Mouse (Mus musculus) MEL (cell line): ENCODE measurements around the gene Tubg2. TPM values are rescaled to one million over a fixed set of nuclear protein-coding genes. Genes with fewer than 3 reads are reported as not detected.

ENCODE experiments used
- DNase-seq: peaks from one replicate; pipeline ENCODE4 v3.0.0; 2011; ENCODE audit warnings: low read depth, low spot score
- H3K27ac ChIP-seq: 2 replicates; pipeline ENCODE4 v1.5.1; 2012; ENCODE audit warnings: low read depth, mild to moderate bottlenecking, control low read depth, low read length, moderate library complexity; ENCODE audit not compliant: control insufficient read depth
- H3K27me3 ChIP-seq, 2 experiments: fragments of 150-350 bp in 1 of 2; sonication (generic) in 1 of 2; 2 replicates each; pipeline ENCODE4 v1.6.1; 2012; ENCODE audit warnings: low read length in 2 of 2, mild to moderate bottlenecking in 2 of 2, improper control_type of control experiment in 1 of 2, moderate library complexity in 1 of 2; ENCODE audit not compliant: insufficient read depth in 2 of 2, control insufficient read depth in 1 of 2
- H3K36me3 ChIP-seq, 2 experiments: 2 replicates each; pipeline ENCODE4 v1.6.1; 2012 to 2014; ENCODE audit warnings: low read length in 2 of 2, improper control_type of control experiment in 1 of 2, inconsistent platforms in 1 of 2, mild to moderate bottlenecking in 1 of 2; ENCODE audit not compliant: insufficient read depth in 2 of 2, control insufficient read depth in 1 of 2
- H3K4me1 ChIP-seq, 2 experiments: fragments of 150-350 bp in 1 of 2; sonication (generic) in 1 of 2; 2 replicates each; pipeline ENCODE4 v1.6.1; 2012; ENCODE audit warnings: low read length in 2 of 2, improper control_type of control experiment in 1 of 2, mild to moderate bottlenecking in 1 of 2; ENCODE audit not compliant: insufficient read depth in 2 of 2, control insufficient read depth in 1 of 2
- H3K4me3 ChIP-seq, 2 experiments: fragments of 150-350 bp in 1 of 2; sonication (generic) in 1 of 2; 2 replicates each; pipeline ENCODE4 v1.5.1; 2012; ENCODE audit warnings: low read depth in 2 of 2, low read length in 2 of 2, mild to moderate bottlenecking in 2 of 2, moderate library complexity in 2 of 2, control low read depth in 1 of 2, improper control_type of control experiment in 1 of 2; ENCODE audit not compliant: control insufficient read depth in 1 of 2, insufficient read depth in 1 of 2
- H3K79me2 ChIP-seq: 2 replicates; pipeline ENCODE4 v1.6.1; 2012; ENCODE audit warnings: mild to moderate bottlenecking, low read length, moderate library complexity; ENCODE audit not compliant: control insufficient read depth, poor library complexity, insufficient read depth
- H3K9ac ChIP-seq: 2 replicates; pipeline ENCODE4 v1.6.1; 2012; ENCODE audit warnings: low read depth, mild to moderate bottlenecking, control low read depth, low read length, moderate library complexity; ENCODE audit not compliant: control insufficient read depth, poor library complexity, severe bottlenecking
- H3K9me3 ChIP-seq: fragments of 150-350 bp; sonication (generic); replicated peaks from 2 replicates; pipeline ENCODE4 v1.6.1; 2012; ENCODE audit warnings: mild to moderate bottlenecking, low read length, improper control_type of control experiment, moderate library complexity; ENCODE audit not compliant: insufficient read depth
- CTCF ChIP-seq, 3 experiments: IDR thresholded peaks in 2 of 3; conservative IDR thresholded peaks in 1 of 3; 2 replicates each; pipeline ENCODE4 v1.5.1; 2011 to 2012; ENCODE audit warnings: low read length in 3 of 3, low read depth in 2 of 3, mild to moderate bottlenecking in 2 of 3, improper control_type of control experiment in 1 of 3, inconsistent platforms in 1 of 3, mixed read lengths in 1 of 3, moderate library complexity in 1 of 3; ENCODE audit not compliant: control insufficient read depth in 1 of 3, insufficient read depth in 1 of 3, poor library complexity in 1 of 3, severe bottlenecking in 1 of 3
- ELF1 ChIP-seq: IDR thresholded peaks from 2 replicates; pipeline ENCODE4 v1.6.1; 2014; ENCODE audit warnings: low read depth, mild to moderate bottlenecking, inconsistent platforms, low read length, improper control_type of control experiment, moderate library complexity
- EP300 ChIP-seq, 2 experiments: IDR thresholded peaks; 2 replicates each; pipeline ENCODE4 v1.6.1; 2011; ENCODE audit warnings: improper control_type of control experiment in 2 of 2, low read length in 2 of 2, low read depth in 1 of 2, mild to moderate bottlenecking in 1 of 2
- GATA1 ChIP-seq: IDR thresholded peaks from 2 replicates; pipeline ENCODE4 v1.6.1; 2011; ENCODE audit warnings: low read depth, low read length, improper control_type of control experiment
- HCFC1 ChIP-seq: IDR thresholded peaks from 2 replicates; pipeline ENCODE4 v1.6.1; 2012; ENCODE audit warnings: low read depth, mild to moderate bottlenecking, inconsistent platforms, low read length, improper control_type of control experiment, moderate library complexity
- KAT2A ChIP-seq: conservative IDR thresholded peaks from 2 replicates; pipeline ENCODE4 v1.6.1; 2012; ENCODE audit warnings: low read depth, low read length, improper control_type of control experiment, inconsistent platforms
- MAZ ChIP-seq: IDR thresholded peaks from 2 replicates; pipeline ENCODE4 v1.6.1; 2012; ENCODE audit warnings: low read depth, mild to moderate bottlenecking, inconsistent platforms, low read length, improper control_type of control experiment
- MEF2A ChIP-seq: IDR thresholded peaks from 2 replicates; pipeline ENCODE4 v1.6.1; 2014; ENCODE audit warnings: low read depth, mild to moderate bottlenecking, inconsistent platforms, low read length, improper control_type of control experiment; ENCODE audit not compliant: poor library complexity, insufficient replicate concordance, severe bottlenecking; ENCODE audit errors: extremely low read depth
- MXI1 ChIP-seq: IDR thresholded peaks from 2 replicates; pipeline ENCODE4 v1.6.1; 2011; ENCODE audit warnings: mild to moderate bottlenecking, low read depth, low read length, improper control_type of control experiment
- MYB ChIP-seq: IDR thresholded peaks from 2 replicates; pipeline ENCODE4 v1.6.1; 2011; ENCODE audit warnings: mild to moderate bottlenecking, low read depth, low read length, improper control_type of control experiment
- MYC ChIP-seq: IDR thresholded peaks from 2 replicates; pipeline ENCODE4 v1.6.1; 2011; ENCODE audit warnings: low read depth, mild to moderate bottlenecking, low read length, improper control_type of control experiment, moderate library complexity
- NELFE ChIP-seq: IDR thresholded peaks from 2 replicates; pipeline ENCODE4 v1.6.1; 2011; ENCODE audit warnings: low read depth, low read length, improper control_type of control experiment
- NRF1 ChIP-seq: IDR thresholded peaks from 2 replicates; pipeline ENCODE4 v1.6.1; 2014; ENCODE audit warnings: low read depth, mild to moderate bottlenecking, inconsistent platforms, low read length, improper control_type of control experiment, moderate library complexity; ENCODE audit not compliant: poor library complexity, insufficient read depth, severe bottlenecking
- POLR2A ChIP-seq, 2 experiments: IDR thresholded peaks; 2 replicates each; pipeline ENCODE4 v1.6.1; 2011 to 2012; ENCODE audit warnings: low read length in 2 of 2, mild to moderate bottlenecking in 2 of 2, control low read depth in 1 of 2, improper control_type of control experiment in 1 of 2, low read depth in 1 of 2, moderate library complexity in 1 of 2; ENCODE audit not compliant: control insufficient read depth in 1 of 2, insufficient read depth in 1 of 2, poor library complexity in 1 of 2
- POLR2AphosphoS2 ChIP-seq: IDR thresholded peaks from 2 replicates; pipeline ENCODE4 v1.6.1; 2011; ENCODE audit warnings: low read length, improper control_type of control experiment
- POLR2AphosphoS5 ChIP-seq: IDR thresholded peaks from 2 replicates; pipeline ENCODE4 v1.6.1; 2012; ENCODE audit warnings: low read depth, borderline replicate concordance, mild to moderate bottlenecking, inconsistent platforms, low read length, moderate library complexity, mixed read lengths
- RAD21 ChIP-seq: IDR thresholded peaks from 2 replicates; pipeline ENCODE4 v1.6.1; 2011; ENCODE audit warnings: mild to moderate bottlenecking, low read depth, low read length, improper control_type of control experiment
- RCOR1 ChIP-seq: IDR thresholded peaks from 2 replicates; pipeline ENCODE4 v1.6.1; 2012; ENCODE audit warnings: low read depth, mild to moderate bottlenecking, inconsistent platforms, low read length, improper control_type of control experiment
- SIN3A ChIP-seq: IDR thresholded peaks from 2 replicates; pipeline ENCODE4 v1.6.1; 2012; ENCODE audit warnings: low read length, improper control_type of control experiment, inconsistent platforms
- TCF12 ChIP-seq: IDR thresholded peaks from 2 replicates; pipeline ENCODE4 v1.6.1; 2014; ENCODE audit warnings: low read depth, mild to moderate bottlenecking, inconsistent platforms, low read length, improper control_type of control experiment, moderate library complexity
- UBTF ChIP-seq: IDR thresholded peaks from 2 replicates; pipeline ENCODE4 v1.6.1; 2012; ENCODE audit warnings: low read depth, mild to moderate bottlenecking, inconsistent platforms, low read length, improper control_type of control experiment, moderate library complexity, borderline replicate concordance; ENCODE audit not compliant: insufficient read depth
- USF1 ChIP-seq: IDR thresholded peaks from 2 replicates; pipeline ENCODE4 v1.6.1; 2014; ENCODE audit warnings: low read depth, mild to moderate bottlenecking, inconsistent platforms, low read length, improper control_type of control experiment, moderate library complexity
- USF2 ChIP-seq, 2 experiments: IDR thresholded peaks; 2 replicates each; pipeline ENCODE4 v1.6.1; 2011 to 2012; ENCODE audit warnings: improper control_type of control experiment in 2 of 2, low read length in 2 of 2, borderline replicate concordance in 1 of 2, inconsistent platforms in 1 of 2, low read depth in 1 of 2, mild to moderate bottlenecking in 1 of 2; ENCODE audit not compliant: insufficient read depth in 1 of 2
- ZC3H11A ChIP-seq: IDR thresholded peaks from 2 replicates; pipeline ENCODE4 v1.6.1; 2012; ENCODE audit warnings: low read depth, mild to moderate bottlenecking, inconsistent platforms, low read length, improper control_type of control experiment
- ZMIZ1 ChIP-seq: IDR thresholded peaks from 2 replicates; pipeline ENCODE4 v1.6.1; 2012; ENCODE audit warnings: low read depth, mild to moderate bottlenecking, inconsistent platforms, low read length, improper control_type of control experiment, moderate library complexity
- ZNF384 ChIP-seq: IDR thresholded peaks from 2 replicates; pipeline ENCODE4 v1.6.1; 2012; ENCODE audit warnings: low read depth, mild to moderate bottlenecking, inconsistent platforms, low read length, improper control_type of control experiment
- polyA plus RNA-seq, 2 experiments: library from polyadenylated mRNA; stranded (reverse) in 1 of 2; unstranded in 1 of 2; fragments of >175 nt in 1 of 2; fragments of >200 nt in 1 of 2; gene quantifications; 2 replicates each; pipeline versions ENCODE4 v1.2.1 to v1.2.4; 2012; ENCODE audit warnings: low replicate concordance in 2 of 2, low read depth in 1 of 2; ENCODE audit not compliant: insufficient read length in 2 of 2, insufficient read depth in 1 of 2, missing spikeins in 1 of 2
- total RNA-seq: library from RNA; depleted of rRNA; stranded (reverse); fragments of 300-350 nt; gene quantifications from 2 replicates; pipeline ENCODE4 v1.2.3, GENCODE M21; 2012

Gene Tubg2
- total and polyA plus RNA-seq, 3 experiments, result not detected

DNA sequence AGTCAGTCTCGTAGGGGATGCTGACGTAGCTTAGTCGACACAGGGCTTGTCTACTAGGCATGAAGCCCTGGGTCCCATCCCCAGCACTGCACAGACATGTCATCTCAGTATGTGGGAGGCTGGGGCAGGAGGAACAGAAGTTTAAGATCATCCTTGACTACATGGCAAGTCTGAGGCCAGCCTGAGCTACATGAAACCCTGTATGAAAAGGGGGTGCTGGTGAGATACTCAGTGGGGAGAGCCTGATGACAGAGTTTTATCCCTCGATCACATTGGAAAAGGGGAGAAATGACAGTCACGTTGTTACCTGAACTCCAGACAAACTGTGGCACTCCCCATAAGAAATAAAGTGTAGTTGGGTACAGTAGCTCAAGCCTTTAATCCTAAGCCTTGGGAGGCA, 31.8 kb downstream of the Tubg2 start:
- Histone ChIP-seq H3K4me1 (peaks cover 10 to 26% of the 10 kb centered on the region in 2 experiments), H3K27me3 (no peaks in the 10 kb centered on the region), H3K27ac (no peak overlapping the region), H3K9me3 (no peaks in the 10 kb centered on the region), H3K4me3 (no peak overlapping the region), H3K79me2 (no peaks in the 10 kb centered on the region), H3K36me3 (peaks cover 0 to 23% of the 10 kb centered on the region in 2 experiments; a peak in 2 of 4 replicates), H3K9ac (no peak overlapping the region)
- TF ChIP-seq RAD21 (no peak), POLR2A (IDR thresholded peaks at IDR 0.05; ENCODE audit: control insufficient read depth in 1 of 2, insufficient read depth in 1 of 2, low read depth in 1 of 2, low read length in 2 of 2, poor library complexity in 1 of 2) (no peak), MXI1 (no peak), USF2 (IDR thresholded peaks at IDR 0.05; ENCODE audit: borderline replicate concordance in 1 of 2, insufficient read depth in 1 of 2, low read depth in 1 of 2, low read length in 2 of 2) (no peak), NRF1 (no peak), UBTF (no peak), CTCF (IDR thresholded peaks at IDR 0.05 in 2 of 3, conservative IDR thresholded peaks at IDR 0.05 in 1 of 3; ENCODE audit: control insufficient read depth in 1 of 3, insufficient read depth in 1 of 3, low read depth in 2 of 3, low read length in 3 of 3, poor library complexity in 1 of 3, severe bottlenecking in 1 of 3) (no peak), ZC3H11A (no peak), ELF1 (no peak), NELFE (no peak), HCFC1 (no peak), KAT2A (no peak), USF1 (no peak), RCOR1 (no peak), ZMIZ1 (no peak), MEF2A (no peak), GATA1 (no peak)
- DNase-seq, result no peak

- peaks cover 10 to 26% of the 10 kb centered on the region in 2 experiments for H3K4me1 ChIP-seq
- no peaks in the 10 kb centered on the region for H3K27me3 ChIP-seq
- peaks cover 0 to 23% of the 10 kb centered on the region in 2 experiments; a peak in 2 of 4 replicates for H3K36me3 ChIP-seq
- H3K9ac ChIP-seq, result no peak overlapping the region
- no peak overlapping the region for H3K4me3 ChIP-seq
- no peak for TF ChIP-seq ZNF384
- no peak for TF ChIP-seq MYB
- no peak for TF ChIP-seq POLR2AphosphoS5
- TF ChIP-seq HCFC1, result no peak
- no peak for TF ChIP-seq POLR2AphosphoS2
- no peak for TF ChIP-seq MAZ
- TF ChIP-seq SIN3A, result no peak
- no peak for TF ChIP-seq EP300 (IDR thresholded peaks at IDR 0.05; ENCODE audit: low read depth in 1 of 2, low read length in 2 of 2)
- no peak for TF ChIP-seq MYC
- TF ChIP-seq TCF12, result no peak
- TF ChIP-seq ELF1, result no peak
- no peak overlapping the region for H3K27ac ChIP-seq
- H3K9me3 ChIP-seq, result no peaks in the 10 kb centered on the region
- H3K79me2 ChIP-seq, result no peaks in the 10 kb centered on the region
- no peak for DNase-seq
Measured at GRCm38 (mm10) chr11:101188166-101188805, 32.6 kb downstream of the Tubg2 start.
